Mouse (Mus musculus) T-cell, adult 2 months (primary cell): ENCODE results near the gene Gm12216.
A peak's percentile ranks its signal among the peaks of the same experiment; 100 is the strongest.
"Not testable (repeated sequence)": the region's sequence is repeated elsewhere in the genome, so short reads cannot be mapped to it uniquely, and the experiment has no call there.

Experiments
- DNase-seq: peaks from one replicate; pipeline ENCODE4 v3.0.0; 2022; ENCODE audit warnings: low spot score

The Gm12216 gene

GRCm38 (mm10) chr11:53770125-53770791 lies 88.8 kb downstream of the Gm12216 start:
- DNase-seq = peak; percentile 78

GRCm38 (mm10) chr11:53769760-53770124 lies 89.3 kb downstream of the Gm12216 start, which contains the start of gene Irf1:
TSS of gene Irf1 (plus strand) at chr11:53770014.
- DNase-seq = peak; percentile 99

- DNase-seq = no peak
Measured at GRCm38 (mm10) chr11:53769185-53769576, 89.9 kb downstream of the Gm12216 start.

- DNase-seq = no peak
Measured at GRCm38 (mm10) chr11:53768422-53769184, 90.5 kb downstream of the Gm12216 start.

GRCm38 (mm10) chr11:53764581-53764980 lies 94.5 kb downstream of the Gm12216 start:
- DNase-seq = no peak

- peak; percentile 96 for DNase-seq
Measured at GRCm38 (mm10) chr11:53763496-53764140, 95.4 kb downstream of the Gm12216 start.

- DNase-seq = peak; percentile 57
Measured at GRCm38 (mm10) chr11:53762827-53763495, 96.1 kb downstream of the Gm12216 start.

- no peak for DNase-seq
Measured at GRCm38 (mm10) chr11:53762426-53762825, 96.6 kb downstream of the Gm12216 start.

- DNase-seq = no peak
Measured at GRCm38 (mm10) chr11:53761822-53762221, 97.2 kb downstream of the Gm12216 start.

GRCm38 (mm10) chr11:53761284-53761683 lies 97.8 kb downstream of the Gm12216 start:
- no peak for DNase-seq

GRCm38 (mm10) chr11:53759545-53760406 lies 99.3 kb downstream of the Gm12216 start:
- no peak for DNase-seq

- DNase-seq = no peak
Measured at GRCm38 (mm10) chr11:53758791-53759351, 100.2 kb downstream of the Gm12216 start.

- DNase-seq = not testable (repeated sequence)
Measured at GRCm38 (mm10) chr11:53758033-53758432, 101.0 kb downstream of the Gm12216 start.

GRCm38 (mm10) chr11:53757612-53758011 lies 101.4 kb downstream of the Gm12216 start:
- DNase-seq = no peak

GRCm38 (mm10) chr11:53755011-53755595 lies 104.0 kb downstream of the Gm12216 start:
- no peak for DNase-seq

GRCm38 (mm10) chr11:53749716-53750352 lies 109.2 kb downstream of the Gm12216 start:
- DNase-seq = no peak

- no peak for DNase-seq
Measured at GRCm38 (mm10) chr11:53749306-53749705, 109.8 kb downstream of the Gm12216 start.

- no peak for DNase-seq
Measured at GRCm38 (mm10) chr11:53748614-53749013, 110.4 kb downstream of the Gm12216 start.

- no peak for DNase-seq
Measured at GRCm38 (mm10) chr11:53747985-53748384, 111.1 kb downstream of the Gm12216 start.

- DNase-seq = no peak
Measured at GRCm38 (mm10) chr11:53745260-53745659, 113.8 kb downstream of the Gm12216 start.
